Mouse (Mus musculus) frontal cortex, postnatal 25 days (tissue): Measurements from ENCODE around the gene Tmem28.

Experiments
- DNase-seq, 2 experiments: peaks; one replicate each; pipeline ENCODE4 v3.0.0; 2022; ENCODE audit warnings: low spot score in 2 of 2

The Tmem28 gene

DNA sequence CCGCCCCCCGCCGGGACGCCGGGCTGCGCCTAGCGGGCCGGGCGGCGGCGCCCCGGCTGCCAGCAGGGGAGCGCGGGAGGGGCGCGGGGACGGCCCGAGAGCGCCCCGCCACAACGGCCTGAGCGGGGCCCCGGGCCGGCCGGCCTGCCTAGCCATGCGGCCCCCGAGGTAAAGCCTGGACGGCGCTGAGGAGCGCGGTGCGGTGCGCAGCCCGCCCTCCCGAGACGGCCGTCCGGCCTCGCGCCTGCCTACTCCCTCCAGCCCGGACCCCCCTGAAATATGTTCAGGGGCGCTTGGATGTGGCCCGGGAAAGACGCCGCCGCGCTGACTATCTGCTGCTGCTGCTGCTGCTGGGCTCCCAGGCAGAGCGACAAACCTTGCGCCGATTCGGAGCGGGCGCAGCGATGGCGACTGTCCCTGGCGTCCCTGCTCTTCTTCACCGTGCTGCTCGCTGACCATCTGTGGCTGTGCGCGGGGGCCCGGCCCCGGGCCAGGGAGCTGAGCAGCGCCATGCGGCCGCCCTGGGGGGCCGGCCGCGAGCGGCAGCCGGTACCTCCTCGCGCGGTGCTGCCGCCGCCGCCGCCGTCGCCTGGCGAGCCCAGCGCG is at the start of gene Tmem28:
Gene Tmem28 (plus strand): TSS at position 232 of the 606 bp plus-strand sequence.
- no peak for DNase-seq

DNA sequence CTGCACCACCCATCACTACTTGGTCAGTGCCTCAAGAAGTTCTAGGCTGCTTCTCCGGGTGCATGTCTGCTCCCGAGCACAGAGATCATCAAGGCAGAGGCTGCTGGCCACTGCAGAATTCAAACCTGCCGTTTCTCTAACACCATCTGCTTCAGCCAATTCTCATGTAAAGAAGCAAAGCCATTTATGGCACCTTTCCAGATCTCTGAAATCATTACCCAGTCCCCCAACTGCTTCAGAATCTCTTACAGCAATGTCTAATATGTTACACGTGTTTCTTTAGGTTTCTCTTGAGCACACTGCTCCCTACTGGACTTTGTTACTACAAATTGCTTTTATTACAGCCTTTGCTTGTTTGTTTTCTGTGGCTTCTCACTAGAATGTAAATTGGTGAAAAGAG is 40.5 kb upstream of the Tmem28 start:
- DNase-seq, result no peak

DNA sequence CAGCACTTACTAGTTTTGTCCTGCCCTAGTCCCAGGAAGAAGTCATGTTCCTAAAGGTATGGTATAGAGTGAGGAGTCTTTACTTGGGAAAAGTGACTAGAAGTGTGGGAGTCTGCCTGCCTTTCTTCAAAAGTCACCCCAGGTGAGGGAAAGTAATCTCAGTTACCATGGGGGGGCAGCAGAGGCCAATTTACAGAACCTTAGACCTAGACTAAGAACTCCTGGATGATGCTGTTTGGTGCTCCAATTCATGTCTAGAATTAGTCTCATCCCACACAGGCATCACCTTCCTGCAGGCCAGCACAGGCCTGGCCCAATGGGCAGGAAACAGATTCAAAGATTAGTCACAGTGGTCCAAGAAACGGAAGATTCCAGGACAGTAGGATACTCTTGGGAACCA is 12.4 kb upstream of the Tmem28 start:
- DNase-seq, result no peak

DNA sequence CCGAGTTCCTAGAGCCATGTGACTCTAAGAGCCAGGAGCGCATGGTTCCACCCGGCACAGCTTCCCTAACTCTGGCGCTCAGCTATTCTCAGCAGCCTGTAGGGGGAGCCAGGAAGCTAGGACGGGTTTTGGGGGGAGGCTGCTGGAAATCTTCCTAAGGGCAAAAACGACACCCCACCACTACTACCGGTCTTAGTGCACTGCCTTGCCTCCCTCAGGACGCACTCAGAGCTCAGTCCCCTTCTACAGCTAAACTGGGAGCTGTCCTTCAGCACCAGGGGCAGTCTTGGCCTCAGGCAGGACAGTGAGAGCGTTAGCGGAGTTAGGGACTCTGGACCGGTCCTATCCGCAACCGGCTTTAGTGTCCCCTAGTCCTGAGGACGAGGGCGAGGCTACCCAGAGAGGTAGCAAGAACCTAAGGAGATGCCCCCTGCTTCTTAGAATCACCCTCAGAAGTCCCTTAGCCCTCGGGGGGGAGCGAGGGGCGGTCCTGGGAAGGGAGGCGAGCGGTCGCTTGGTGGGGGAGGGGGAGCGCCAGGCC is 1.4 kb upstream of the Tmem28 start:
- peak in 1 of 2 experiments; percentile 26 for DNase-seq

DNA sequence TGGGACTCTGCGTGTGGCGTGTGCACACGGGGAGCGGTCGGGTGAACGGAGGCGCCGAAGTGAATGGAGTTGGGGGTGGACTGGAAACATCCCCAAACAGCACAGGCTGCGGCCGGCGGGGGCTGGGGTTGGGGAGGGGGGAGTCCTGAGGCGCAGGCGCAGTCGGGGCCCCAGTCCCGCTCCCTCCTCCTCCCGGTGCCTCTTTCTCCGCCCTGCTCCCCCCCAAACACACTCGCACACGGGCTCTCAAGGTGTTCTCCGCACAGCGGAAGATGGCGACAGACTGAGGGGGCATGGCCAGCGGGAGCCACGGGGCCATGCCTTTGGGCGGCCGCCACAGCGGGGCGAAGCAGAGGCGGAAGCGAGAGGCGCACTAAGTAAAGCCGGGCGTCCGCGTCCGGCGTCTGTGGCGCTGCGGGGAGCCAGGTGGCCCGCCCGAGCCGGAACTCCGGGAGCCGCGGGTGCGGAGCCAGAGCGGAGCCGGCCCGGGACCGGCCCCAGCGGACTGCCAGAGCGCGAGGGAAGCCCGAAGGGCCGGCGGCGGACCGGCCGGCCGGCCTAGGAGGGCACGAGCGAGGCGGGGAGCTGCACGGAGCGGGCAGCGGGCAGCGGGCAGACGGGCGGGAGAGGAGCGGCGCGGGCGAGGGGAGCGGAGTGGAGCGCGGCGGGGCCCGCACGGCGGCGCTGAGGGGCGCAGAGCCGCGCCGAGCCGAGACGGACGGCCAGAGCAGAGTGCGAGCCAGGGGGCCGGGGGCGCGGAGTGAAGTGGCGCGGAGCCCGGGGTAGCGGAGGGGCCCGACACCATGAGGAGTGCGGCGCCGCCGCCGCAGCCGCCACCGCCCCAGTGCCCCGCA is 658 bp upstream of the Tmem28 start:
- no peak for DNase-seq

GRCm38 (mm10) chrX:99842090-99842489 is 21.3 kb downstream of the Tmem28 start:
- DNase-seq, result no peak

GRCm38 (mm10) chrX:99853261-99853741 is 32.5 kb downstream of the Tmem28 start:
- DNase-seq, result peak in 1 of 2 experiments; percentile 11

GRCm38 (mm10) chrX:99853834-99854233 is 33.0 kb downstream of the Tmem28 start:
- no peak for DNase-seq

GRCm38 (mm10) chrX:99872228-99872627 is 51.4 kb downstream of the Tmem28 start:
- no peak for DNase-seq

GRCm38 (mm10) chrX:99872632-99873201 is 51.9 kb downstream of the Tmem28 start:
- DNase-seq, result no peak

DNA sequence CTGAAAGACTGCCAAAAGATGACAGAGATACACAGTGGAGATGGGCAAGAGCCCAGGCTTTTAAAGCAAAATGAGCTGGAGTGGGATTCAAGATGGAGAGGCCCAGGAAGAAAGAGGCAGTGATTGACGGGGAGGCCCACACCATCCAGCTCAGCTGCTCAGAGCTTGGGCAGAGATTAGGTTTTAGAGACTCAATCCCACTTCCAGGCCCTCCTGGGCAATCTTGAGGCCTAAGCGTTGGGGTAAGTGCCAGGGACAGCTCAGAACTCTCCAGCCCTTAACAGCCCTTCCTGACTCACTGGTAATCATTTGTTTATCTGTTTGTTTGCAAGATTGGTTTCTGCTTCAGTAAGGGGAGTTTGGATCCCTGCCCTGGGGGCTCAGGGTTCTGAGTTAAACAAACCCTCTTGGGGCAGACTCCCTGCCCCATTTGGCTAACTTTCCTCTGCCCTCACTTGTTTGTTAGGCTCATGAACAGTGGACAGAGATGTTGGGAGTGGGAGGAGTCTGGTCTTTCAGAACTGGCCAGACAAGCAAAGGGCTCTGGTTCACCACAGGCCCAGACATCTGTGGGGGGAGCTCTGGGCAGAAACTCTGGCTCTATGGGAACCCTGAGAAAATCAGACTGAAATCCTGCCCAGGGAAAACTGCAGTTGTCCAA is 52.6 kb downstream of the Tmem28 start:
- DNase-seq, result no peak

DNA sequence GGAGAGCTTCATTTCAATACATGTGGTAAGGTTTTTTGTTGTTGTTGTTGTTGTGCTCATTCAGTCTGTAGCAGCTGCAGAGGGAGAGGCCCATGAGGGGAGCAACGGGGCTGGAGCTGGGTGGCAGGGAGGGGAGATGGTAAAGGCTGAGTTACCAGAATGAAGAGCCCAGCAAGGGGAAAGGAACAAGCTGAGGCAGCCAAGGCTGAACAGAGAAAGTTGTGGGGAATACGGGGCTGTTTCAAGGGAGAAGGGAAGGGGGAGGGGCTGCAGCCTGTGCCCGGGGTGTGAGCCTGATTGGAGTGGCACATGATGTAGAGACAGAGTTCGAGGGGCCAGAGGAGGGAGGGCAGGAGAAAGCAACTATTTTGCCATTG is 53.1 kb downstream of the Tmem28 start:
- no peak for DNase-seq

GRCm38 (mm10) chrX:99876781-99877180 is 56.0 kb downstream of the Tmem28 start:
- no peak for DNase-seq

GRCm38 (mm10) chrX:99883396-99883795 is 62.6 kb downstream of the Tmem28 start:
- no peak for DNase-seq
